Mouse (Mus musculus) embryonic stem cell, embryonic (primary cell): ENCODE measurements around the gene Wdr19.

Source experiments
- CTCF ChIA-PET, 4 experiments: fragments of 300-600 bp in 2 of 4; fragments of 350-600 bp in 2 of 4; sonication (Branson Sonifier 250); formaldehyde crosslinking; loops; one replicate each; lab custom pipeline; 2022; ENCODE audit warnings: inconsistent platforms in 2 of 4; lab: Charles Lee
- POLR2A ChIA-PET, 4 experiments: fragments of 300-600 bp in 2 of 4; fragments of 350-600 bp in 2 of 4; sonication (Branson Sonifier 250); formaldehyde crosslinking; loops; one replicate each; lab custom pipeline; 2022; ENCODE audit warnings: antibody characterized with exemption in 4 of 4, inconsistent platforms in 1 of 4; lab: Charles Lee

Gene Wdr19

GRCm38 (mm10) chr5:65199346-65200128 is at the start of gene Wdr19:
Gene Wdr19, plus strand, starts transcription at chr5:65199696.
- POLR2A ChIA-PET = interaction anchor here in 3 of 4 experiments (0.5 to 2.3 kb wide), 52 partner anchors 9 to 966 kb away, joined by 3 to 19 read pairs (median 3); partner anchors contain the start of genes Lias (in 3 of the 3), Rpl9 (in 3 of the 3), Klhl5 (in 2 of the 3) and Rfc1 (in 1 of the 3)
- CTCF ChIA-PET = interaction anchor here (0.5 to 2.3 kb wide), 11 partner anchors 42 to 878 kb away, joined by 3 to 13 read pairs (median 7); partner anchors contain the start of gene Klhl5 (in 1 of the 4)

- ChIA-PET POLR2A (interaction anchor here in 2 of 4 experiments (0.6 to 0.9 kb wide), 2 partner anchors 9 to 43 kb away, joined by 4 read pairs; partner anchors contain the start of gene Klhl5 (in 1 of the 2)), CTCF (interaction anchor here in 1 of 4 experiments (0.6 kb wide), 1 partner anchor 266 kb away, joined by 3 read pairs; no protein-coding TSS in a partner anchor)
These were observed 49.8 kb upstream of the Wdr19 start for GRCm38 (mm10) chr5:65149706-65150105.

DNA sequence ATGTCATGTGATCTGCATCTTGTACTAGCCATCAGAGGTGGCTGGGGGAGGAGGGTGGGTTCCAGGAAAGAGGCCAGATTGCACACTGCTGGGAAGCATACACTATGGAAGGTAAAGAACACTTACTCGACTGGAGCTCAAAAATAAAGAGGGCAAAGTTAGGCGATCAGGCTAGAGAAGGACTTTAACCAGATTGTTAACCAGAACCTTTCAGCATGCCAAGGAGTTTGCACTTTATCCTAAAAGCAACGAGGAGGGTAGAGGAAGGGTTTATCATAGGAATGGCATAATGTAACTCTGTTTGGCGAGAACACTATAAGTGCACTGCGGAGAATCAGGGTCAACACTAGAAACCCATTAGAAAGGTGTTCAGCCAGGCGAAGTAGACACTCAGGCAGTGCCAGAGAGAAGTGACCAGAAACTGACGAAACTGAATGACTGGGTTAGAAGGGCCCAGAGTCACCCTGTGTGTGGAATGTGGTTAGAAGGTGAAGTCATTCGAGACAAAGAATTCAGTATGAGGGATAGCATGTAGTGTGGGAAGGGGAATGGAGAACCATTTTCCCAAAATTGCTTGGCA is 49.0 kb upstream of the Wdr19 start:
- ChIA-PET CTCF (interaction anchor here in 1 of 4 experiments (0.6 kb wide), 1 partner anchor 267 kb away, joined by 3 read pairs; no protein-coding TSS in a partner anchor), POLR2A (interaction anchor here in 1 of 4 experiments (0.9 kb wide), 1 partner anchor 43 kb away, joined by 4 read pairs; the partner anchor contains the start of gene Klhl5)

DNA sequence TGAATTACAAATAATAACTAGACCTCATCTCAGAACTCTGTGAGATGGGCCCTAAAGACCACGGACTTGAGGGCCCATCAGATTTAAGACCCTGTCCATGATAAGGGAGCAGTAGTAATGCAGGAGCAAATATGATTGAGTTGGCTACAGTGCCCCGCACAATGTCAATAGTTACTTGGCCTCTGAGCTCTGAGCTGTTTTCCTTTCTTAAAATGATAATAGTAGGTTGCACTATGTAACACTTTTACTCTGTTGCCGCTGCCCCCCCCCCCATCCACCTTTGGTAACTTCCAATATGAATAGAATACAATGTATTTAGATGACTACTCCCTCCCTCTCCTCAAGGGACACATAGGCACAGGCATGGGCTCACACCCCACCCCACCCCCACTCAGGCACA is 48.2 kb upstream of the Wdr19 start:
- POLR2A ChIA-PET = interaction anchor here in 2 of 4 experiments (0.6 kb wide), 2 partner anchors 67 to 76 kb away, joined by 3 read pairs; no protein-coding TSS in a partner anchor

GRCm38 (mm10) chr5:65151767-65152166 is 47.7 kb upstream of the Wdr19 start:
- ChIA-PET POLR2A (interaction anchor here in 3 of 4 experiments (0.6 to 0.7 kb wide), 4 partner anchors 15 to 837 kb away, joined by 3 read pairs; no protein-coding TSS in a partner anchor), CTCF (interaction anchor here in 2 of 4 experiments (0.6 kb wide), 2 partner anchors 29 to 268 kb away, joined by 4 to 11 read pairs; no protein-coding TSS in a partner anchor)

More for the DNA sequence above, 48.2 kb upstream of the Wdr19 start:
- CTCF ChIA-PET = interaction anchor here in 2 of 4 experiments (0.6 kb wide), 2 partner anchors 29 to 268 kb away, joined by 4 to 11 read pairs; no protein-coding TSS in a partner anchor

DNA sequence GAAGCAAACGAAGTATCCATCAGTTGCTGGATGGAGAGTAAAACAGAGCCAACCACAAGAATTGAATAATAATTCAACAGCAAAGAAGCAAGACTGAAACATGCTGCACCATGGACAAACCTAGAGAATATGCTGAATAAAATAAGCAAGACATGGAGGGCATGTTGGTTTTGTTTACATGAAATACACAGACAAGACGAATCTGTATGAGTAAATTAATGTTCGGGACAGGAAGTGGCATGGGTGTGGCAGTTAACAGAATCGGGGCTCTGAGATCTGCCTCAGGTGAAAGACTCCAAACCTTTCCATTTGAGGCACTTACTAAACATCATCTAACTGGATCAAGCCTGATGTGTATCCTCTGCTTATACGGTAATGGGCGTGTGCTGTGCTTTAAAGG is 45.2 kb upstream of the Wdr19 start:
- ChIA-PET CTCF (interaction anchor here in 1 of 4 experiments (0.6 kb wide), 2 partner anchors 155 to 398 kb away, joined by 3 to 5 read pairs; no protein-coding TSS in a partner anchor), POLR2A (no interaction called here)

DNA sequence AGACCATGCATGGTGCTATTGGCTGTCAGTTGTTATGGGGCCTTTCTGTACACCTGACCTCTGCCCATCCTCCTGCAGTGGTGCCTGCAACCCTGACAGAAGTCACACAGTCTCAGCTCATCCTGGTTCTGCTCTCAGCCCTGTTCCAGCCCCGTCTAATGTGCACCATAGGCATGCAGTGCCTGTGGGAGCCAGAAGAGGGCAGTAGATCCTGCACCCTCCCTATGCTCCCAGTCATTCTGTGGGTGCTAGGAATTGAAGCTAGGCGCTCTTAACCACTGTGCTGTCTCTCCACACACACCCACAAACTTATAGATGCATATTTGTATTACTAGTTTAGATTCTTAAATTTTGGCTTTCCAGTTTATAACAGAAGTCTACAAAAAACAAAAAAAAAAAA is 42.6 kb upstream of the Wdr19 start:
- POLR2A ChIA-PET = interaction anchor here (0.6 to 2.0 kb wide), 20 partner anchors 9 to 1081 kb away, joined by 3 to 10 read pairs (median 4); partner anchors contain the start of genes Wdr19 (in 3 of the 4), Klhl5 (in 2 of the 4), Lias (in 1 of the 4) and Rpl9 (in 1 of the 4)
- CTCF ChIA-PET = interaction anchor here (0.5 to 2.1 kb wide), 91 partner anchors 9 to 1686 kb away, joined by 3 to 20 read pairs (median 4); partner anchors contain the start of genes Wdr19 (in 4 of the 4), Klhl5 (in 3 of the 4) and Fam114a1 (in 2 of the 4)

- ChIA-PET POLR2A (interaction anchor here in 3 of 4 experiments (0.6 to 2.0 kb wide), 15 partner anchors 9 to 360 kb away, joined by 3 to 10 read pairs (median 4); partner anchors contain the start of genes Wdr19 (in 3 of the 3), Klhl5 (in 2 of the 3), Lias (in 1 of the 3) and Rpl9 (in 1 of the 3)), CTCF (interaction anchor here (0.5 to 2.1 kb wide), 74 partner anchors 8 to 1687 kb away, joined by 3 to 20 read pairs (median 4); partner anchors contain the start of genes Wdr19 (in 4 of the 4), Fam114a1 (in 1 of the 4) and Klhl5 (in 1 of the 4))
These were observed 41.8 kb upstream of the Wdr19 start for GRCm38 (mm10) chr5:65157412-65158381.

GRCm38 (mm10) chr5:65158696-65159305 is 40.7 kb upstream of the Wdr19 start:
- CTCF ChIA-PET = interaction anchor here in 1 of 4 experiments (0.6 to 1.0 kb wide), 3 partner anchors 14 to 429 kb away, joined by 3 to 5 read pairs (median 4); no protein-coding TSS in a partner anchor
- POLR2A ChIA-PET = interaction anchor here in 1 of 4 experiments (0.7 to 1.2 kb wide), 3 partner anchors 16 to 151 kb away, joined by 4 to 5 read pairs (median 4); no protein-coding TSS in a partner anchor

GRCm38 (mm10) chr5:65163001-65163400 is 36.5 kb upstream of the Wdr19 start:
- CTCF ChIA-PET = interaction anchor here in 1 of 4 experiments (0.8 kb wide), 1 partner anchor 143 kb away, joined by 3 read pairs; no protein-coding TSS in a partner anchor
- POLR2A ChIA-PET = interaction anchor here in 2 of 4 experiments (0.8 kb wide), 2 partner anchors 12 to 97 kb away, joined by 3 read pairs; no protein-coding TSS in a partner anchor

DNA sequence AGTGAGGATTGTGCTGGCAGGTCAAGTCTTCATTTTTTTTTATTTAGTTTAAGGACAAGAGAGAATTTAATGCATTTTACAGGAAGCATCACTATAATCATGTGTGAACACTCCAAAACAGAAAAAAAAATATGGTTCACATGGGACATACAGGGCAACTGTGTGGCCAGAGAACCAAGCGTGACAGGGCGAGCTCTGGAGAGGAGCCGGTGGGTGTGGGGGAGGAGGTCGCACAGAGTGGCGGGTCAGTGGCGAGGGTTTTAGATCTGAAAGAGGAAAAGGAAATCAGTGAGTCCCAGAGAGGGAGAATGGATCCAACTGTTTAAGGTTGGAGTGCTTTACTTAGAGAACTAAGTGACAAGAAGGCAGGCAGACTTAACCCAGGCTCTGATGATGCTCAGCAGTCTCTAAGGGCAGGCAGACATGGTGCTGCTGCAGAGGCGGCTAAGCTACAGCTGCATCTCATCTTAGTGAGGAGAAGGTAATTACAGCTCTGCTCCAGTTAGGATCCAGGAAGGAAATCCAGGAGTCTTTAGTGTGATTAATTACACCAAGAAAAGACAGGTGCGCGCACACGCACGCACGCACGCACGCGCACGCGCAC is 35.9 kb upstream of the Wdr19 start:
- ChIA-PET POLR2A (interaction anchor here in 2 of 4 experiments (0.7 to 0.9 kb wide), 4 partner anchors 11 to 98 kb away, joined by 3 to 5 read pairs (median 3); no protein-coding TSS in a partner anchor), CTCF (interaction anchor here in 2 of 4 experiments (0.7 to 0.8 kb wide), 2 partner anchors 143 to 272 kb away, joined by 3 read pairs; partner anchors contain the start of gene Ugdh (in 1 of the 2))

GRCm38 (mm10) chr5:65170206-65170605 is 29.3 kb upstream of the Wdr19 start:
- POLR2A ChIA-PET = no interaction called here
- CTCF ChIA-PET = interaction anchor here in 1 of 4 experiments (0.8 kb wide), 1 partner anchor 13 kb away, joined by 4 read pairs; no protein-coding TSS in a partner anchor

- ChIA-PET CTCF (interaction anchor here (0.5 to 2.2 kb wide), 8 partner anchors 9 to 292 kb away, joined by 3 to 13 read pairs (median 4); no protein-coding TSS in a partner anchor), POLR2A (interaction anchor here in 3 of 4 experiments (0.6 to 2.1 kb wide), 23 partner anchors 9 to 375 kb away, joined by 3 to 15 read pairs (median 3); partner anchors contain the start of genes Wdr19 (in 2 of the 3) and Klhl5 (in 1 of the 3))
These were observed 24.2 kb upstream of the Wdr19 start for GRCm38 (mm10) chr5:65175035-65175917.

GRCm38 (mm10) chr5:65175918-65176484 is 23.5 kb upstream of the Wdr19 start:
- ChIA-PET CTCF (interaction anchor here in 3 of 4 experiments (0.5 to 2.2 kb wide), 5 partner anchors 18 to 293 kb away, joined by 4 to 13 read pairs (median 6); no protein-coding TSS in a partner anchor), POLR2A (interaction anchor here in 2 of 4 experiments (0.9 to 2.1 kb wide), 13 partner anchors 10 to 205 kb away, joined by 3 to 15 read pairs (median 4); partner anchors contain the start of gene Wdr19 (in 2 of the 2))
